Mouse (Mus musculus): Measurements from ENCODE around the gene Crebl2. TPM values are rescaled to one million over a fixed set of nuclear protein-coding genes. Genes with fewer than 3 reads are reported as not detected.
A peak's percentile ranks its signal among the peaks of the same experiment; 100 is the strongest.

Gene Crebl2
- polyA plus RNA-seq, 1 experiment from 2014 or later, result 2.6 TPM

DNA sequence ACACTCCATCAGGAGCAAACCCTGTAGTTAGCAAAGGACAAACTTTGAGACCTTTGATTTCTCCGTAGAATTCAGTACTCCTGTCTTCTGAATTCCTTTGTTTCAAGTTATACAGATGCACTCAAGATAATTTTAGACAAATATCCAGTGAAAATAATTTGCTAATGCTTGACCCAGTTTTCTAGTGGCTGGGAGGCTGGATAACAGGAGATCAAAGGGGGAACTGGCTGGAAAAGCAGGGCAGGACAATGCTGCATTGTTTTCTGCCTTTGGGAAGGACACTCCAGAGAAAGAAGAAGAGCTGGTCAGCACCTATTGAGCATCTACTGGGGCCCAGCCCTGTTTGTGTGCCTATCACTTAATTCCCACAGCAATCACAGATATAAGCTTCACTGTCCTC is 28.5 kb upstream of the Crebl2 start:
- 62% methylated on average over 1 of the region's 1 CpGs for WGBS
- no peak overlapping the region for H3K4me2 ChIP-seq
- H3K4me3 ChIP-seq, result no peak overlapping the region
- H3K36me3 ChIP-seq (ENCODE audit: poor library complexity, severe bottlenecking), result no peaks in the 10 kb centered on the region
- ATAC-seq, result no peak
- no peaks in the 10 kb centered on the region for H3K4me1 ChIP-seq
- H3K9me3 ChIP-seq (replicated peaks), result no peaks in the 10 kb centered on the region
- no peak overlapping the region for H3K9ac ChIP-seq
- no peaks in the 10 kb centered on the region for H3K27me3 ChIP-seq
- H3K27ac ChIP-seq, result no peak overlapping the region

DNA sequence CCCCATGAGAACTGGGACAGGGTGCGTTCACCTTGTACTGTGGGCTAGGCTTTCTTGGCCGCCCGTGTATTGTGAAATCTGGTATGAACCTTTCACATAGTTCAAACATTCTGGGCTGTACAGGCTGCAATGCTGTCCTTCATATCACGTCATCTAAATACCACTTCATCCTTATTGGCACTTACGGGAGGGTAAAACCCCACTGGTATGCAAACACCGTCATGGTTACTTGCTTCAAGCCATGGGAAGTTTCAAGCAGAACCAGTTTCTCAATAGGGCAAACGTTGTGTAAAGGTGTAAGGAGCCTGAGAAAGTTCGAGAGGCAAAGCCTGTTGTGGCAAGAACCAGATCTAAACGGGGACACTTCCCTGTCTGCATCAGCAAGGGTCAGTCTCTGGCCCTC is 27.3 kb upstream of the Crebl2 start:
- Histone ChIP-seq H3K4me2 (no peak overlapping the region), H3K9me3 (replicated peaks) (no peaks in the 10 kb centered on the region), H3K27ac (no peak overlapping the region), H3K4me1 (no peaks in the 10 kb centered on the region), H3K27me3 (no peaks in the 10 kb centered on the region), H3K9ac (no peak overlapping the region), H3K4me3 (no peak overlapping the region), H3K36me3 (ENCODE audit: poor library complexity, severe bottlenecking) (no peaks in the 10 kb centered on the region)
- ATAC-seq, result no peak
- 84% methylated on average over 9 of the region's 9 CpGs for WGBS

DNA sequence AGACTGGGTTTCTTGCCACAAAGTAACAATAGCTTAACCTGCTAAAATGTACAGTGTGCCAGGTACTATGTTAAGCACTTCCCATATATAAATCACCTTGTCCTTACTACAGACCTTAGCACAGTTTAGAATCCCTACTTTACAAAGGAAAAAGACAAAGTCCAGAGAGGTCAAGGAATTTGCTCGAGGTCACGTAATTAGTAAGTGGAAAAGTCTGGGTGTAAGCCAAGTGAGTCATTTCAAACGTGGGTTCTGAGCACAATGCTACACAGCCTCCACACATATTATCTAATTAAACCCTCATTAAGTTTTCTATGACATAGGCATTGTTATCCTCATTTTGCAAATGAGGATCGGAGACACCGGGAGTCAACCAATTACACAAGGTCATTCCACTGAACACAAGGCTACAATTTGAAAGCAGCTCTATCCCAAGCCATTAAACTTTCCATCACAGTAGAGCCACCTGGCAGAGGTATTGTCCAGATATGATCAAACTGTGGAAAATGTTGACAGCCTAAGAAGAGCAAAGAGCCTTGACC is 25.1 kb upstream of the Crebl2 start:
- Histone ChIP-seq H3K4me3 (no peak overlapping the region), H3K27me3 (no peaks in the 10 kb centered on the region), H3K27ac (no peak overlapping the region), H3K4me1 (no peaks in the 10 kb centered on the region), H3K9ac (no peak overlapping the region), H3K36me3 (ENCODE audit: poor library complexity, severe bottlenecking) (no peaks in the 10 kb centered on the region), H3K4me2 (no peak overlapping the region), H3K9me3 (replicated peaks) (no peaks in the 10 kb centered on the region)
- no peak for ATAC-seq
- WGBS, result 49% methylated on average over 5 of the region's 5 CpGs

DNA sequence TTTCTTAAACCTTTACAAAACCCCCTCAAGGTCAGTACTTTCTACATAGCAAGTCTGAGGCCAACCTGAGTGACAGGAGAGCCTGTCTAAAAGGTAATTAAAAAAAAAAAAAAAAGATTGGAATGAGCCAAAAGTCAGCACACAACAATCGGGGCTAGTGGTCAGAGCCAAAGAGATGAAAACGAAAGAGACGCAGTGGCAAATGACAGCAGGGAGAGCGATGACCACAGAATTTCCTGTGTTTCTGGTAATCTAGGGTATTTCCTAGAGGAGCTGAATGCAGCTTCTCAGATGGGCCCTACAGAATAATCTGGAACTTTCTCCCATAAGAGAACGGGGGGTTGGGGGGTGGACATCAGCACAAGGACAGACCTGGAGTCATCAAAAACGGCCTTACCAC is 23.8 kb upstream of the Crebl2 start:
- Histone ChIP-seq H3K9me3 (replicated peaks) (no peaks in the 10 kb centered on the region), H3K4me3 (no peak overlapping the region), H3K4me2 (no peak overlapping the region), H3K9ac (no peak overlapping the region), H3K27me3 (no peaks in the 10 kb centered on the region), H3K4me1 (no peaks in the 10 kb centered on the region), H3K36me3 (ENCODE audit: poor library complexity, severe bottlenecking) (no peaks in the 10 kb centered on the region), H3K27ac (no peak overlapping the region)
- ATAC-seq, result no peak
- 92% methylated on average over 6 of the region's 6 CpGs for WGBS

DNA sequence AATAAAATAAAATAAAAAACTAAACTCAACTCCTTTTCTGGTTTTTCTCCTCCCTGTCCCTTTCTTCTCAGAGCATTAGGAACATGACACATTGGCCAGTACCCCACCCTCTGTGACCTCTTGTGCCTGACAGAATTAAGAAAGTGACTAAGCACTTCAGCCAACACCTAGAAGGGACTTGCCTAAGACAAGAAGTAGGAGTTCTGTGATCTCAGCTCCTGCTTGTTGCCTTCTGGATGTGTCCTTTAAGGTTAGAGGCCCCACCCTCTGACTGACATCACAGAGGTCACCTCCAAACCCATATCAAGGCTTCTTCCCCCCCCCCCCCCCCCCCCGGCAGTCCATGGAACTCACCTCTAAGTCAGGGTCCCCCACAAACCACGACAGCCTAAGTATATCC is 22.9 kb upstream of the Crebl2 start:
- no peak overlapping the region for H3K4me3 ChIP-seq
- ATAC-seq, result no peak
- no peak overlapping the region for H3K27ac ChIP-seq
- H3K36me3 ChIP-seq (ENCODE audit: poor library complexity, severe bottlenecking), result no peaks in the 10 kb centered on the region
- WGBS, result 91% methylated on average over 1 of the region's 2 CpGs
- H3K4me1 ChIP-seq, result no peaks in the 10 kb centered on the region
- H3K4me2 ChIP-seq, result no peak overlapping the region
- H3K9ac ChIP-seq, result no peak overlapping the region
- H3K9me3 ChIP-seq (replicated peaks), result no peaks in the 10 kb centered on the region
- H3K27me3 ChIP-seq, result no peaks in the 10 kb centered on the region

DNA sequence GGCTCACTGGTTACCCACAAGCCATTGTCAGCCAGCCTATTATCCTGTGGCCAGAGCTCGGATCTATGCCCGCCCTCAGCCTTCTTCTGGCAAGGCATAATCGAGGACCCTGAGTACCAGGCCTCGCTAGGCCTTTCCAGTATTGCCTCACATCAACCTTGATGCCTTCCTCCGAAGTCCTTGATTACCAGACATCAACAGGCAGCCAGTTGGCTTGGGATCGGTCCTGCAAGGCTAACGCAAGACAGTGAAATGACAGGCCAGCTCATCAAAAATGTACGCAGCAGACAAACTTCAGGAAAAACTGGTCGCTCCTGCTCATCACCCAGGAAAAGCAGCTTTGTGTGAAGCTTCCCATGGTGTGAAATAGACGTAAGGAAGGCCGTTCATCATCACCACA is 22.2 kb upstream of the Crebl2 start:
- 88% methylated on average over 11 of the region's 11 CpGs for WGBS
- Histone ChIP-seq H3K9me3 (replicated peaks) (no peaks in the 10 kb centered on the region), H3K27ac (no peak overlapping the region), H3K9ac (no peak overlapping the region), H3K4me3 (no peak overlapping the region), H3K4me2 (no peak overlapping the region), H3K36me3 (ENCODE audit: poor library complexity, severe bottlenecking) (no peaks in the 10 kb centered on the region), H3K4me1 (no peaks in the 10 kb centered on the region), H3K27me3 (no peaks in the 10 kb centered on the region)
- no peak for ATAC-seq

DNA sequence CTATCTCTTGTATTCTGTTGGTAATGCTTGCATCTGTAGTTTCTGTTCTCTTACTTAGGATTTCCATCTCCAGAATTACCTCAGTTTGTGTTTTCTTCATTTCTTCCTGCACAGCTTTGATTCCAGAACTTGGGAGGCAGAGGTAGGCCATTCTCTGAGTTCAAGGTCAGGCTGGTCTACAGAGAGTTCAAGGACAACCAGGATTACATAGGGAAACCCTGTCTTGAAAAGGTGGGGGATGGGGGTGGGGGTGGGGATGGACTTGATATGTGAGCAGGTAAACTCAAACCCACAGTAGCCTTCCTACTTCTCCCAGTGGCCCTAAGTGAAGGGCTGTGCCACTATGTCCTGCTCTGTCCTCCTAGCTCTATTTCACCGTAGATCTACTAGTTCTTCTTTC is 16.9 kb upstream of the Crebl2 start:
- H3K4me2 ChIP-seq, result no peak overlapping the region
- WGBS, result 95% methylated on average over 1 of the region's 1 CpGs
- no peaks in the 10 kb centered on the region for H3K9me3 ChIP-seq (replicated peaks)
- no peak overlapping the region for H3K27ac ChIP-seq
- H3K9ac ChIP-seq, result no peak overlapping the region
- no peaks in the 10 kb centered on the region for H3K36me3 ChIP-seq (ENCODE audit: poor library complexity, severe bottlenecking)
- H3K27me3 ChIP-seq, result no peaks in the 10 kb centered on the region
- no peak for ATAC-seq
- H3K4me1 ChIP-seq, result no peaks in the 10 kb centered on the region
- no peak overlapping the region for H3K4me3 ChIP-seq

DNA sequence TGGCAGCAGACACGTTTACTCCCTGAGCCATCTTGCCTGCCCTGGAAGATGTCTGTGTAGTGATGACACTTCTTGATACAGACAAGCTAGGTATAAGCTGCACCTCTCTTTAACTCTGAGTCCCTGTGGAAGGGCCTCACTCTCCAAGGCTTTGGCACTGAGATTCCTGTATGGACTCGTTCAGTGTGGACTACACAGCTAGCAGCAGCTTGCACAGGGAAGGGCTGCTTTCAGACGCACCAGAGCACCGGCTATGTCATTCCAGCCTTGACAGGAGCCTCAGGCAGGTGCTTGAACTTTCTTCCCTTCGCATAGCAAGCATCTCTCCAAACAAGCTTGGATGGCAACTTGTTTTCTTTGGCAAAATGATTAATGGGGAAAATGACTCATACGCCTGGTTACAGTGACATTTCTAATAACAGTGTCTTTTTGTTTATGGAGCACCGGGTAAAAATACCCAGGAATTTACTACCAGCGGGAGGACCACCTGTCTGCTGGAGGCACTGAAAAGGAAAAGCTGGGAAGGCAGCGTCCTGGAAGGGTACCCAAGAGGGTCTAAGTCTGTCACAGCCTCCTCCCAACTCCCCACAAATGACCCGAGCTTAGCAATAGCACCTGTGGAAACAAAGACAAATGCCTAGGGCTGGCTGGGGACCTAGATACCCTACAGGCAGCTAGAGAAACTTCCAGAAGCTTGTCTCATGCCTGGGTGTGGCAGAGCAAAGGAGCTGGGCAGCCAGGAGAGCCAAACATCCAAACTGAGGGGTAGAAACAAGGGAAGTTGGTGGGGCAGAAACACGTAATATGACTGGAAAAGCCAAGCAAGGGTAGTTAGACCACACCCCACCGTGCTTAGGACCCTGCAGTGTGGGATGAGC is 12.7 kb upstream of the Crebl2 start:
- H3K4me3 ChIP-seq, result no peak overlapping the region
- no peak for ATAC-seq
- H3K9ac ChIP-seq, result no peak overlapping the region
- 74% methylated on average over 12 of the region's 12 CpGs for WGBS
- H3K27me3 ChIP-seq, result no peaks in the 10 kb centered on the region
- no peaks in the 10 kb centered on the region for H3K4me1 ChIP-seq
- H3K36me3 ChIP-seq (ENCODE audit: poor library complexity, severe bottlenecking), result no peaks in the 10 kb centered on the region
- H3K27ac ChIP-seq, result no peak overlapping the region
- H3K4me2 ChIP-seq, result no peak overlapping the region
- H3K9me3 ChIP-seq (replicated peaks), result no peaks in the 10 kb centered on the region; the same call in 1 of the 2 replicates

DNA sequence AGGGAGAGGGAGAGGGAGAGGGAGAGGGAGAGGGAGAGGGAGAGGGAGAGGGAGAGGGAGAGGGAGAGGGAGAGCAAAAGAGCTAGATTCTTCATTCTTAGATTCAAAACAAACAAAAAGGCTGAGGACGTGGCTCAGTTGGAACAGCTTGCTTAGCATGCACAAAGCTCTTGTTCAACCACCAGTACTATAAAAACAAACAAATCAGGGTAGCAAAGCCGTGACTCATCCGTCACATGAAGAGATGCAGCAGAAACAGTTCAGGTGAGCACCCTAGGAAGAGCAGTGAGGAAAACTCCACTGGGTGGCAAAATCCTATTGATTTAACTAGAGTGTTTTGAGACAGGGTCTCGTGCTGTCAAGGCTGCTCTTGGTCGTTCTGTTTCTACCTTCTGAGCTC is 10.2 kb upstream of the Crebl2 start:
- Histone ChIP-seq H3K9ac (no peak overlapping the region), H3K36me3 (ENCODE audit: poor library complexity, severe bottlenecking) (no peaks in the 10 kb centered on the region), H3K9me3 (replicated peaks) (no peaks in the 10 kb centered on the region; the same call in 1 of the 2 replicates), H3K4me1 (no peaks in the 10 kb centered on the region), H3K27me3 (no peaks in the 10 kb centered on the region), H3K4me3 (no peak overlapping the region), H3K4me2 (no peak overlapping the region), H3K27ac (no peak overlapping the region)
- WGBS, result 64% methylated on average over 5 of the region's 5 CpGs
- no peak for ATAC-seq

DNA sequence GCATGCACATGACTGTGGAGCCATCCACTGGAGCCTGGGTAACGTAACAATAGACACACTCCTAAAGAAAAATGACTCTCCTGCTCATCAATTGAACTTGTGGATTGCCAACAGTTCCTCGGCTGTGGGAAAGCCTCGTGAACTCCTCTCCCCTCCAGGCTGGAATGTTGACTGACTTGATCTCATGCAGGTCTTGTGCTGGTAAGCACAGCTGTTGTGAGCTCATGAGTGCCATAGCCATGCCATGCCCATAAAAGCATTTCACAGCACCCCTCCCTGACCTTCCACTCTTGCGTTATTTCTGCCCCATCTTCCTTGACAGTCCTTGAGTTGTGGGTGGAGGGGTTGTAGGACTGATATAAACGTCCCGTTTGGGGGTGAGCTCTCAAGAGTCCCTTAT is 9.5 kb upstream of the Crebl2 start:
- Histone ChIP-seq H3K9me3 (replicated peaks) (no peaks in the 10 kb centered on the region; the same call in 1 of the 2 replicates), H3K4me2 (no peak overlapping the region), H3K27ac (no peak overlapping the region), H3K4me1 (no peaks in the 10 kb centered on the region), H3K27me3 (no peaks in the 10 kb centered on the region), H3K36me3 (ENCODE audit: poor library complexity, severe bottlenecking) (no peaks in the 10 kb centered on the region), H3K4me3 (no peak overlapping the region), H3K9ac (no peak overlapping the region)
- 69% methylated on average over 6 of the region's 6 CpGs for WGBS
- no peak for ATAC-seq

DNA sequence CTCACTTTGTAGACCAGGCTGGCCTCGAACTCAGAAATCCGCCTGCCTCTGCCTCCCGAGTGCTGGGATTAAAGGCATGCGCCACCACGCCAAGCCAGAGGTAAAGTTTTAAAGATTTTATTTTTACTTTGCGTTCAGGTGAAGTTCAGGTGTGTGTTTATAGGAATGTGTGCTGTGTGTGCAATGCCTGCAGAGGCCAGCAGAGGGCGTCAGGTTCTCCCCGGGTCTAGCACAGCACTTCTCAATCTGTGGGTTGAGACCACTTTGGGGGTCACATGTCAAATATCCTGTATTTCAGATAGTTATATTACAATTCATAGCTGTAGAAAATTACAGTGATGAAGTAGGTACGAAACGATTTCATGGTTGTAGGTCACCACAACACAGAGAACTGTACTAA is 7.1 kb upstream of the Crebl2 start:
- no peak overlapping the region for H3K27ac ChIP-seq
- H3K36me3 ChIP-seq (ENCODE audit: poor library complexity, severe bottlenecking), result no peaks in the 10 kb centered on the region
- no peaks in the 10 kb centered on the region for H3K27me3 ChIP-seq
- H3K4me2 ChIP-seq, result no peak overlapping the region
- H3K9ac ChIP-seq, result no peak overlapping the region
- WGBS, result 73% methylated on average over 10 of the region's 10 CpGs
- H3K4me3 ChIP-seq, result no peak overlapping the region
- ATAC-seq, result no peak
- H3K4me1 ChIP-seq, result 0 out of 2 replicates have a peak, but pooled peaks cover 5% of the 10 kb centered on the region
- no peaks in the 10 kb centered on the region; the same call in 1 of the 2 replicates for H3K9me3 ChIP-seq (replicated peaks)

DNA sequence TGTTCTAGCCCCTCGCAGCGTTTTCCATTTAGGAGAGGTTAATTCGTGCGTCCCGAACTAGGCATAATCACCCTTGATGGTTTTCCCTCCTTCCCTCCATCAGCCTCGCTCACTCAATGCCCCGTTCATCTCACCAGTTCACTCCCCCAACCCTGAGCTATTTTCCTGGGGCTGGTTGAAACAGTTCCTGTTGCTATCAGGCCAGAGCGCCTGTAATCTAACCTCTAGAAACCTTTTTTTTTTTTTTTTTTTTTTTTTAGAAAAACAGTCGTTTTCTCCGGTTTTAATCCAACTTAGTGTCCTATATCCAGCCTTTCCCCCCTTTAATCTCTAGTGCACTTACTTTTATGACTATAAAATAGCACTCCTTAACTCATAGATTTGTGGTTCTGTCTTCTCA is 822 bp downstream of the Crebl2 start:
- 0 out of 2 replicates have a peak, but pooled peaks cover 3% of the 10 kb centered on the region for H3K27me3 ChIP-seq
- ATAC-seq, result no peak
- H3K36me3 ChIP-seq (ENCODE audit: poor library complexity, severe bottlenecking), result no peaks in the 10 kb centered on the region
- no peak overlapping the region for H3K27ac ChIP-seq
- peak overlapping the region; percentile 69 for H3K9ac ChIP-seq
- WGBS, result 4% methylated on average over 10 of the region's 10 CpGs
- peaks cover 17% of the 10 kb centered on the region for H3K4me1 ChIP-seq
- peak overlapping the region; percentile 85 for H3K4me2 ChIP-seq
- H3K9me3 ChIP-seq (replicated peaks), result no peaks in the 10 kb centered on the region
- peak overlapping the region; percentile 65 for H3K4me3 ChIP-seq
